Mouse (Mus musculus) hindbrain, embryonic 10.5 days (tissue): ENCODE measurements around the gene Tex2. TPM values are rescaled to one million over a fixed set of nuclear protein-coding genes. Genes with fewer than 3 reads are reported as not detected.

Source experiments
- DNase-seq: peaks from one replicate; pipeline ENCODE4 v3.0.0-alpha.2; 2017; ENCODE audit warnings: low spot score
- H3K27ac ChIP-seq: fragments of 300-500 bp; sonication (generic); 2 replicates; pipeline ENCODE4 v1.5.1; 2016; ENCODE audit warnings: mild to moderate bottlenecking, moderate library complexity
- H3K27me3 ChIP-seq: fragments of 300-500 bp; sonication (generic); 2 replicates; pipeline ENCODE4 v1.6.1; 2016; ENCODE audit warnings: mild to moderate bottlenecking; ENCODE audit not compliant: poor library complexity, insufficient read depth, severe bottlenecking
- H3K36me3 ChIP-seq: fragments of 300-500 bp; sonication (generic); 2 replicates; pipeline ENCODE4 v1.6.1; 2016; ENCODE audit warnings: mild to moderate bottlenecking, moderate library complexity
- H3K4me1 ChIP-seq: fragments of 300-500 bp; sonication (generic); replicated peaks from 2 replicates; pipeline ENCODE4 v1.6.1; 2016; ENCODE audit warnings: mild to moderate bottlenecking
- H3K4me3 ChIP-seq: fragments of 300-500 bp; sonication (generic); 2 replicates; pipeline ENCODE4 v1.5.1; 2016; ENCODE audit warnings: mild to moderate bottlenecking, moderate library complexity
- H3K9me3 ChIP-seq: fragments of 300-500 bp; sonication (generic); 2 replicates; pipeline ENCODE4 v1.6.1; 2016; ENCODE audit warnings: mild to moderate bottlenecking, moderate library complexity
- WGBS: fragments of 180-500 bp; shearing (Covaris S2); methylation state at CpG from one replicate; pipeline ENCODE4 v1.1.7; 2016; 5-methylcytosine and 5-hydroxymethylcytosine counted together
- polyA plus RNA-seq: library from polyadenylated mRNA; unstranded; fragments of >200 nt; fragmentation: Nextera tagmentation; extraction: Ambion mirVana; gene quantifications from 2 replicates; pipeline ENCODE4 v1.2.1, GENCODE M21; 2016

Gene Tex2
- polyA plus RNA-seq, 1 experiment from 2014 or later: 7.9 TPM

GRCm38 (mm10) chr11:106490057-106490456, 123.2 kb downstream of the Tex2 start:
- H3K9me3 ChIP-seq: no peaks in the 10 kb centered on the region
- no peak for DNase-seq
- no peak overlapping the region for H3K4me3 ChIP-seq
- peaks cover 20% of the 10 kb centered on the region for H3K4me1 ChIP-seq
- H3K36me3 ChIP-seq: no peaks in the 10 kb centered on the region
- 82% methylated on average over 10 of the region's 10 CpGs for WGBS
- H3K27ac ChIP-seq: no peak overlapping the region
- no peaks in the 10 kb centered on the region for H3K27me3 ChIP-seq

- 69% methylated on average over 7 of the region's 7 CpGs for WGBS
- no peaks in the 10 kb centered on the region for H3K27me3 ChIP-seq
- DNase-seq: no peak
Measured at GRCm38 (mm10) chr11:106489036-106489693, 124.1 kb downstream of the Tex2 start.

GRCm38 (mm10) chr11:106488126-106488561, 125.1 kb downstream of the Tex2 start:
- Histone ChIP-seq H3K36me3 (no peaks in the 10 kb centered on the region), H3K9me3 (no peaks in the 10 kb centered on the region), H3K27ac (peak overlapping the region; percentile 89), H3K4me1 (peaks cover 20% of the 10 kb centered on the region), H3K27me3 (no peaks in the 10 kb centered on the region), H3K4me3 (peak overlapping the region; percentile 97)
- 10% methylated on average over 17 of the region's 17 CpGs for WGBS
- no peak for DNase-seq

More at GRCm38 (mm10) chr11:106489036-106489693, 124.1 kb downstream of the Tex2 start:
- Histone ChIP-seq H3K4me1 (peaks cover 20% of the 10 kb centered on the region), H3K36me3 (no peaks in the 10 kb centered on the region), H3K9me3 (no peaks in the 10 kb centered on the region), H3K27ac (no peak overlapping the region), H3K4me3 (no peak overlapping the region)

GRCm38 (mm10) chr11:106487733-106488115, 125.5 kb downstream of the Tex2 start, which contains the start of gene Ern1:
Ern1 (minus strand) TSS chr11:106487852.
- H3K27ac ChIP-seq: peak within 1 kb of the TSS; percentile 89
- H3K36me3 ChIP-seq: no peaks in the 10 kb centered on the region
- peaks cover 20% of the 10 kb centered on the region for H3K4me1 ChIP-seq
- H3K9me3 ChIP-seq: no peaks in the 10 kb centered on the region
- WGBS: under 1% methylated on average over 28 of the region's 28 CpGs
- peak within 1 kb of the TSS; percentile 97 for H3K4me3 ChIP-seq
- no peaks in the 10 kb centered on the region for H3K27me3 ChIP-seq
- DNase-seq: peak; percentile 97

GRCm38 (mm10) chr11:106486866-106487732, 126.1 kb downstream of the Tex2 start:
- peak overlapping the region; percentile 89 for H3K27ac ChIP-seq
- no peaks in the 10 kb centered on the region for H3K36me3 ChIP-seq
- no peaks in the 10 kb centered on the region for H3K9me3 ChIP-seq
- peak overlapping the region; percentile 97 for H3K4me3 ChIP-seq
- no peak for DNase-seq
- no peaks in the 10 kb centered on the region for H3K27me3 ChIP-seq
- peaks cover 20% of the 10 kb centered on the region for H3K4me1 ChIP-seq
- under 1% methylated on average over 86 of the region's 86 CpGs for WGBS

- Histone ChIP-seq H3K9me3 (no peaks in the 10 kb centered on the region), H3K36me3 (no peaks in the 10 kb centered on the region), H3K27me3 (no peaks in the 10 kb centered on the region), H3K27ac (no peak overlapping the region), H3K4me1 (peaks cover 20% of the 10 kb centered on the region), H3K4me3 (peak overlapping the region; percentile 97)
- DNase-seq: no peak
- WGBS: 63% methylated on average over 16 of the region's 16 CpGs
Measured at GRCm38 (mm10) chr11:106486042-106486865, 127.0 kb downstream of the Tex2 start.

- Histone ChIP-seq H3K36me3 (no peaks in the 10 kb centered on the region), H3K27me3 (no peaks in the 10 kb centered on the region), H3K4me1 (peaks cover 20% of the 10 kb centered on the region), H3K27ac (no peak overlapping the region), H3K9me3 (no peaks in the 10 kb centered on the region), H3K4me3 (no peak overlapping the region)
- WGBS: 88% methylated on average over 4 of the region's 4 CpGs
- DNase-seq: no peak
Measured at GRCm38 (mm10) chr11:106485611-106486010, 127.6 kb downstream of the Tex2 start.

- no peaks in the 10 kb centered on the region for H3K9me3 ChIP-seq
- no peak for DNase-seq
Measured at GRCm38 (mm10) chr11:106484875-106485274, 128.3 kb downstream of the Tex2 start.

GRCm38 (mm10) chr11:106482867-106483266, 130.4 kb downstream of the Tex2 start:
- no peaks in the 10 kb centered on the region for H3K27me3 ChIP-seq
- DNase-seq: no peak
- peaks cover 10% of the 10 kb centered on the region for H3K4me1 ChIP-seq
- no peaks in the 10 kb centered on the region for H3K9me3 ChIP-seq
- no peak overlapping the region for H3K27ac ChIP-seq
- H3K4me3 ChIP-seq: no peak overlapping the region
- no peaks in the 10 kb centered on the region for H3K36me3 ChIP-seq
- WGBS: 91% methylated on average over 8 of the region's 8 CpGs

More at GRCm38 (mm10) chr11:106484875-106485274, 128.3 kb downstream of the Tex2 start:
- H3K27ac ChIP-seq: no peak overlapping the region
- peaks cover 20% of the 10 kb centered on the region for H3K4me1 ChIP-seq
- H3K4me3 ChIP-seq: no peak overlapping the region
- no peaks in the 10 kb centered on the region for H3K27me3 ChIP-seq
- H3K36me3 ChIP-seq: no peaks in the 10 kb centered on the region
- 92% methylated on average over 4 of the region's 4 CpGs for WGBS

GRCm38 (mm10) chr11:106481651-106482050, 131.6 kb downstream of the Tex2 start:
- WGBS: 89% methylated on average over 4 of the region's 4 CpGs
- Histone ChIP-seq H3K27ac (no peak overlapping the region), H3K4me1 (peaks cover 8% of the 10 kb centered on the region), H3K9me3 (no peaks in the 10 kb centered on the region), H3K36me3 (no peaks in the 10 kb centered on the region), H3K27me3 (no peaks in the 10 kb centered on the region), H3K4me3 (no peak overlapping the region)
- no peak for DNase-seq

- Histone ChIP-seq H3K4me3 (no peak overlapping the region), H3K27ac (no peak overlapping the region), H3K27me3 (no peaks in the 10 kb centered on the region), H3K9me3 (no peaks in the 10 kb centered on the region), H3K4me1 (no peaks in the 10 kb centered on the region), H3K36me3 (no peaks in the 10 kb centered on the region)
- DNase-seq: no peak
- WGBS: 82% methylated on average over 3 of the region's 3 CpGs
Measured at GRCm38 (mm10) chr11:106480530-106480885, 132.7 kb downstream of the Tex2 start.

GRCm38 (mm10) chr11:106479619-106480529, 133.3 kb downstream of the Tex2 start:
- H3K9me3 ChIP-seq: no peaks in the 10 kb centered on the region
- H3K27ac ChIP-seq: no peak overlapping the region
- no peaks in the 10 kb centered on the region for H3K36me3 ChIP-seq
- no peak for DNase-seq
- 82% methylated on average over 9 of the region's 9 CpGs for WGBS
- H3K4me3 ChIP-seq: no peak overlapping the region
- no peaks in the 10 kb centered on the region for H3K4me1 ChIP-seq
- H3K27me3 ChIP-seq: no peaks in the 10 kb centered on the region
